Mouse (Mus musculus) induced T-regulatory cell, adult 2 months (primary cell): Measurements from ENCODE around the gene Eml1.

Experiments
- DNase-seq: peaks from one replicate; pipeline ENCODE4 v3.0.0-alpha.2; 2012; ENCODE audit warnings: low read depth

Gene Eml1

GRCm38 (mm10) chr12:108422495-108422857 is 51.7 kb downstream of the Eml1 start:
- DNase-seq, result no peak

GRCm38 (mm10) chr12:108422858-108423631 is 52.3 kb downstream of the Eml1 start:
- DNase-seq, result peak; percentile 70

- DNase-seq, result no peak
Measured at GRCm38 (mm10) chr12:108430964-108431363, 60.2 kb downstream of the Eml1 start.

- no peak for DNase-seq
Measured at GRCm38 (mm10) chr12:108431714-108432113, 61.0 kb downstream of the Eml1 start.

- no peak for DNase-seq
Measured at GRCm38 (mm10) chr12:108432578-108432977, 61.8 kb downstream of the Eml1 start.

GRCm38 (mm10) chr12:108433030-108433429 is 62.3 kb downstream of the Eml1 start:
- no peak for DNase-seq

- no peak for DNase-seq
Measured at GRCm38 (mm10) chr12:108433498-108433897, 62.7 kb downstream of the Eml1 start.

GRCm38 (mm10) chr12:108435444-108436015 is 64.8 kb downstream of the Eml1 start:
- no peak for DNase-seq

- DNase-seq, result no peak
Measured at GRCm38 (mm10) chr12:108436029-108436923, 65.5 kb downstream of the Eml1 start.

GRCm38 (mm10) chr12:108437446-108437845 is 66.7 kb downstream of the Eml1 start:
- no peak for DNase-seq

- DNase-seq, result no peak
Measured at GRCm38 (mm10) chr12:108443271-108443670, 72.5 kb downstream of the Eml1 start.

- no peak for DNase-seq
Measured at GRCm38 (mm10) chr12:108443708-108444107, 73.0 kb downstream of the Eml1 start.

GRCm38 (mm10) chr12:108444166-108445115 is 73.7 kb downstream of the Eml1 start:
- no peak for DNase-seq

GRCm38 (mm10) chr12:108446721-108447120 is 76.0 kb downstream of the Eml1 start:
- no peak for DNase-seq

GRCm38 (mm10) chr12:108448396-108448795 is 77.6 kb downstream of the Eml1 start:
- DNase-seq, result peak; percentile 34

- DNase-seq, result peak; percentile 71
Measured at GRCm38 (mm10) chr12:108449935-108450334, 79.2 kb downstream of the Eml1 start.

- no peak for DNase-seq
Measured at GRCm38 (mm10) chr12:108450546-108450945, 79.8 kb downstream of the Eml1 start.

- DNase-seq, result peak; percentile 64
Measured at GRCm38 (mm10) chr12:108452151-108452874, 81.6 kb downstream of the Eml1 start.

- DNase-seq, result peak; percentile 64
Measured at GRCm38 (mm10) chr12:108453561-108454044, 82.8 kb downstream of the Eml1 start.

- DNase-seq, result no peak
Measured at GRCm38 (mm10) chr12:108455004-108455403, 84.2 kb downstream of the Eml1 start.

- DNase-seq, result no peak
Measured at GRCm38 (mm10) chr12:108472898-108473297, 102.1 kb downstream of the Eml1 start.
